Mouse (Mus musculus) regulatory T cell (primary cell): ENCODE measurements at regions not wholly inside any gene's neighbourhood (a gene's known extent, or its start where the extent isn't known, plus 50 kb on each side); places are given as distances from the start of the nearest gene placed in this dataset.

ENCODE experiments used
- in situ Hi-C: fragments of 300-600 bp; cut with MboI, MseI; formaldehyde crosslinking; loops from one replicate; pipeline ENCODE4 v1.15.1; 2025; ENCODE audit warnings: high pct_unique_total_duplicates

GRCm38 (mm10) chr2:75138746-75139060, 313.1 kb downstream of the Mtx2 start:
- in situ Hi-C loops = no loop called here

- in situ Hi-C loops = no loop called here
Observed at GRCm38 (mm10) chr2:75139544-75139943, 313.9 kb downstream of the Mtx2 start.

DNA sequence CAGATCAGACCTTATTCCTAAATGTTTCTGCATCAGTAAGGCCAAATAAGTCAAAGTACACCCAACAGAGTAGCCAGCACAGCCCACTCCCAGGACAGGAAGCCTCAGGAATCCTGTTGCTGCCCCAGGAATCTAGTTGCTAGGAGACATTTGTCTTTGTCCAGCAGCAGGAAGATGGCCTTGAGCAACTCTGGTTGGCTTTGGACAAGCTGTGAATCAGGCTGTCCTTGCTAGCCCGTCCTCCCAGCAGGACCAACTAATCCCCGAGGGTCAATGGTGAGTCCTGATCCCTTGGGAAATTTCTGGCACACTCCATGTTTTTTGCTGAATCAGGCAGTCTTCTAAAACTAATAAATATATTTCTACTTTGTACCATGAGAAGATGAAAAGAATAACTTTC, 317.1 kb downstream of the Mtx2 start:
- in situ Hi-C loops = loop anchor here (5.0 to 10.0 kb wide), 2 partner anchors 178 to 425 kb away; no protein-coding TSS in a partner anchor

- in situ Hi-C loops = loop anchor here (5.0 to 10.0 kb wide), 2 partner anchors 180 to 428 kb away; no protein-coding TSS in a partner anchor
Observed at GRCm38 (mm10) chr2:75144861-75145260, 319.3 kb downstream of the Mtx2 start.

- in situ Hi-C loops = loop anchor here (10.0 kb wide), 1 partner anchor 181 kb away; no protein-coding TSS in a partner anchor
Observed at GRCm38 (mm10) chr2:75146256-75146655, 320.7 kb downstream of the Mtx2 start.

DNA sequence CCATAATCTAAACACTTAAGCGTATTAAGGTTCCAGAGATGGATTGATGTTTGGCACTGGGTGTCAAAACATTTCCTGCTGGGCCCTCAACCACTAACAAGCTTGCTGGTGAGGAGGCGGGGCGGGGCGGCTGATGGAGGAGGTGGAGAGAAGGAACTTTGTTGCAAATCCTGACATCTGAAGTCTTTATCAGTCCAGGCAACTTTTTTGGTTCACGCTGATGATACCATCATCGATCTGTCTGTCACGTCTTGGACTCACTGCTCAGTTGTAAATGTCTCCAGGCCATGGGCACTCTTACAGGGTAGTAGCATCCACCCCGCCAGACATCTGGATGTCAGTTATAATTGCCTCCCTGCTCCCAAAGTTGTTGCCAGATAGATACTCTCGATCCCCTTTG, 321.8 kb downstream of the Mtx2 start:
- in situ Hi-C loops = loop anchor here (10.0 kb wide), 1 partner anchor 183 kb away; no protein-coding TSS in a partner anchor

- in situ Hi-C loops = loop anchor here (10.0 kb wide), 1 partner anchor 183 kb away; no protein-coding TSS in a partner anchor
Observed at GRCm38 (mm10) chr2:75147967-75148366, 322.4 kb downstream of the Mtx2 start.

GRCm38 (mm10) chr2:75149036-75149435, 323.4 kb downstream of the Mtx2 start:
- in situ Hi-C loops = loop anchor here (10.0 kb wide), 1 partner anchor 184 kb away; no protein-coding TSS in a partner anchor

- in situ Hi-C loops = loop anchor here (10.0 kb wide), 1 partner anchor 185 kb away; no protein-coding TSS in a partner anchor
Observed at GRCm38 (mm10) chr2:75149562-75149961, 324.0 kb downstream of the Mtx2 start.

DNA sequence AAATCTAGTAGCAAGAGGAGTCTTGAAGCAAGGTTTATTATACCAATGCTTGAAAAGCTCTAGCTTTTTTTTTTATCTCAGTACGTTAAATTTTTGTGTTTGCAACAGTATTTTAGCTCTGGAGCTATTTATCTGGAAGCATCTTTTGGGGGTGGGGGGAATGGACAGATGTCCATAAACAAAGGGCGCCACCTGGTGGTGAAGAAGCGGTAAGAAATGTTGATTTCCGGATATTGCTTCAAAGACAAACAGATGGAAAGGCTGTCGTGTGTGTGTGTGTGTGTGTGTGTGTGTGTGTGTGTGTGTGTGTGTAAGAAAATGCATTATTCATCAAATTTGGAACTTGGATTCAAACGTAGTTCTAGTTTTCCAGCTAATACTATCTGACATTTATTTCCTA, 325.4 kb downstream of the Mtx2 start:
- in situ Hi-C loops = no loop called here

GRCm38 (mm10) chr2:75151519-75151918, 325.9 kb downstream of the Mtx2 start:
- in situ Hi-C loops = no loop called here

DNA sequence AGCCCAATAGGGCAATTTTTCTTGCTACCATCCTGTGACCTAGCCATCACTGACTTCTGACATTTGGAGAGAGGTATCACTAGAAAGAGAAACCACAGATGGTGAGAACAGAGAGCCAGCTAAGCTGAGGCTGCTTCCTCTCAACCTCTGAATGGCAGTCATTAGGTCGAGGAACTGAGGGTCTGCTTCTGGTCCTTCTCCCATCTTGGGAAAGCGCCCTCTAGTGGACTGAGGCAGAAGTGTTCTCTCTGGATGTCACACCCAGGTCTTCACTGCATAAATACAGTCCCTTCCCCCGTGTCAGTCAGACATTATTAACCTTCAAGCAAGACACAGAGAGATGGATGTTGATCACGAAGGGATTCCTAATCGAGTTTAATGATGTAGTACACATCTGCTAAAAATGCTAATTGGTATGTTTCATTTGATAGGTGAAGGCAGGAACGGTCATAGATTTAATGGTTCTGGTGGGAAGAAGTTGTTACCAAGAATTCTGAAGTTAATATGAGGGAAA, 326.9 kb downstream of the Mtx2 start:
- in situ Hi-C loops = no loop called here

GRCm38 (mm10) chr2:75154448-75154847, 328.8 kb downstream of the Mtx2 start:
- in situ Hi-C loops = no loop called here

DNA sequence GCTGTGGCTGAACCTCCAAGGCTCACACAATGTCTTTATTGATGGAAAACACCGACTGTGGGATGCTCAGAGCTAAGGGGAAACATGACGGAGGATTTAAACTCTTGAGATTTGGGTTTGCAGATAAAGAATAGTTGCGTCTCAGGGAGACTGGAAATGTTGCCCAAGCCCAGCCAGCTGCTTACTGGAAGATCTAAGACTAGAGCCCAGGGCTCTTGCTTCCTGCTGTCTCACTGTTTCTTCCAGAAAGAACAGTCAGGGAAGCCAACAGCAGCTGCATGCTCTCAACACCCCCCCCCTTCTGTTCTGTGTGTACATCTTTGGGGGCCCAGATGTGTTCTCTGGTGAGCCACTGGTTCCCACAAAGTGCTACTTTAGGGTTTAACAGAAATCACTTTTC, 333.0 kb downstream of the Mtx2 start:
- in situ Hi-C loops = no loop called here

DNA sequence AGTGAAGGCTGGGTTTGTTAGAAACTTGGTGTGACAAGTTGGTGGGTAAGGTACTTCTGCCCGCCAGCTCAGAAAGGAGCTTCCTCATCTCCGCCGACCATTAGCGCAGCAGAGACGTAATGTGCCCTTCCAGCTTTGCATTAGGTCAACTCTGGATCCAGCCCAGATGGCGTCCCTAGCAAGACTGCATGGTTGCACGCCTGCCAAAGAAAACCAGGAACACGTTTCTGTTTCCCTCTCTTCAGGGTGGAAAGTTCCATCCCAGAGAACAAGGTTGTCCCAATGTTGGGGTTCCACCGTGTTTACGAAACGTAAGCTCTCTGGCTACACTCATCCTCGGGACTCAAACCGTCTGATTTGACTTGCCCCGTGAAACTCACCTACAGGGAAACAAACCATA, 335.5 kb downstream of the Mtx2 start:
- in situ Hi-C loops = loop anchor here (10.0 kb wide), 1 partner anchor 154 kb away; no protein-coding TSS in a partner anchor

- in situ Hi-C loops = loop anchor here (10.0 kb wide), 1 partner anchor 150 kb away; no protein-coding TSS in a partner anchor
Observed at GRCm38 (mm10) chr2:75164987-75165386, 339.4 kb downstream of the Mtx2 start.

DNA sequence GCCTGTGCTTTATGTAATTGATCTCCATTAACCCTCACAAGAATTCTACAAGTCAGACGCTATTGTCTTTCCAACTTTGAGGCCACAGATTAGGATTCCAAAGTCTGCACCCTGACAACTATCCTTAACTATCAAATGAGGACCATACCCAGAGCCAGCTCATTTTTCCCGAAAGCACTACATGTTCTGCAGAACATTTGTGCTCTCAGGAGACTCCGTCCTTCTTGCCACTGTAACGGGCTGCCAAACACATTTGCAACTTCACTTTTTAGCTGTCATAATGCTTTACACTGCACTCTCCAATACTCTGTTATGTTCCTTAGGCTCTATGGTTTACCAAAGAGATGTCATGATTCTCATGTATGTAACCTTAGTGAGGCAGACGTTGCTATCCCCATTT, 350.7 kb downstream of the Mtx2 start:
- in situ Hi-C loops = loop anchor here (10.0 kb wide), 1 partner anchor 1031 kb away; no protein-coding TSS in a partner anchor

GRCm38 (mm10) chr2:75183293-75183692, 357.7 kb downstream of the Mtx2 start:
- in situ Hi-C loops = no loop called here

GRCm38 (mm10) chr2:75202587-75203220, 377.1 kb downstream of the Mtx2 start:
- in situ Hi-C loops = no loop called here

GRCm38 (mm10) chr2:75208821-75209758, 383.5 kb downstream of the Mtx2 start:
- in situ Hi-C loops = no loop called here

- in situ Hi-C loops = no loop called here
Observed at GRCm38 (mm10) chr2:75209790-75210583, 384.4 kb downstream of the Mtx2 start.
